Mouse (Mus musculus) forebrain, embryonic 12.5 days (tissue): ENCODE results near the gene Erc2. TPM values are rescaled to one million over a fixed set of nuclear protein-coding genes. Genes with fewer than 3 reads are reported as not detected.

ENCODE experiments used
- ATAC-seq: fragments of 200-750 bp; cut with Nextera tagmentation; 2 replicates; pipeline ENCODE4 v1.8.0; 2017; ENCODE audit warnings: moderate TSS enrichment; ENCODE audit not compliant: low FRiP score
- H3K27ac ChIP-seq: fragments of 300-500 bp; sonication (generic); 2 replicates; pipeline ENCODE4 v1.5.1; 2016; ENCODE audit warnings: mild to moderate bottlenecking
- H3K27me3 ChIP-seq: fragments of 300-500 bp; sonication (generic); 2 replicates; pipeline ENCODE4 v1.6.1; 2016; ENCODE audit warnings: mild to moderate bottlenecking
- H3K36me3 ChIP-seq: fragments of 300-500 bp; sonication (generic); replicated peaks from 2 replicates; pipeline ENCODE4 v1.6.1; 2016; ENCODE audit warnings: mild to moderate bottlenecking
- H3K4me1 ChIP-seq: fragments of 300-500 bp; sonication (generic); 2 replicates; pipeline ENCODE4 v1.6.1; 2016
- H3K4me2 ChIP-seq: fragments of 300-500 bp; sonication (generic); 2 replicates; pipeline ENCODE4 v1.6.1; 2016; ENCODE audit warnings: mild to moderate bottlenecking, moderate library complexity
- H3K4me3 ChIP-seq: fragments of 300-500 bp; sonication (generic); replicated peaks from 2 replicates; pipeline ENCODE4 v1.5.1; 2016; ENCODE audit warnings: mild to moderate bottlenecking
- H3K9ac ChIP-seq: fragments of 300-500 bp; sonication (generic); 2 replicates; pipeline ENCODE4 v1.6.1; 2016; ENCODE audit warnings: mild to moderate bottlenecking
- H3K9me3 ChIP-seq: fragments of 300-500 bp; sonication (generic); 2 replicates; pipeline ENCODE4 v1.6.1; 2016
- WGBS: fragments of 180-500 bp; shearing (Covaris S2); methylation state at CpG from one replicate; pipeline ENCODE4 v1.1.7; 2016; 5-methylcytosine and 5-hydroxymethylcytosine counted together
- polyA plus RNA-seq: library from polyadenylated mRNA; unstranded; fragments of >200 nt; fragmentation: Nextera tagmentation; extraction: Ambion mirVana; gene quantifications from 2 replicates; pipeline ENCODE4 v1.2.1, GENCODE M21; 2016

Gene Erc2
- polyA plus RNA-seq, 1 experiment from 2014 or later: 31.7 TPM

DNA sequence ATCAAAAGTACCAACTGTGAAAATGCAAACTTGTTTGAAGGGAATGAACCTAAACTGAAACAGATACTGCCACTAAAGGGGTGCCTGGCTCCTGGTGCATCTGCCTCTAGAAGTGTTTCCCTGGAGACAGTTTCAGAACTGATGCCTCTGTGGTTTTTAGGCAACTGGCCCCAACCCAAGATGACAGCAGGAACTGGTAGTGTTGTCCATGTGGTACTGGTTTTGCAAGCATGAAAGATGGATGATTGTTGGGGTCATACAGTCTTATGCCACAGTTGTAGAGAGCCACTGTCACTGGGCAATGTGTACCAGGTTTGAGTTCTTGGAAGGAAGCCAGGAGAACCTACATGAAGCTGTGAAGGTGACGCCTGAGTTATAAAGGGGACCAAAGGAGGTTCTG lies 365.2 kb downstream of the Erc2 start:
- Histone ChIP-seq H3K9me3 (no peaks in the 10 kb centered on the region), H3K36me3 (no peaks in the 10 kb centered on the region), H3K4me1 (no peaks in the 10 kb centered on the region), H3K4me2 (no peak overlapping the region), H3K27ac (no peak overlapping the region), H3K4me3 (no peak overlapping the region), H3K27me3 (no peaks in the 10 kb centered on the region), H3K9ac (no peak overlapping the region)
- no peak for ATAC-seq
- WGBS: 95% methylated on average over 1 of the region's 1 CpGs

DNA sequence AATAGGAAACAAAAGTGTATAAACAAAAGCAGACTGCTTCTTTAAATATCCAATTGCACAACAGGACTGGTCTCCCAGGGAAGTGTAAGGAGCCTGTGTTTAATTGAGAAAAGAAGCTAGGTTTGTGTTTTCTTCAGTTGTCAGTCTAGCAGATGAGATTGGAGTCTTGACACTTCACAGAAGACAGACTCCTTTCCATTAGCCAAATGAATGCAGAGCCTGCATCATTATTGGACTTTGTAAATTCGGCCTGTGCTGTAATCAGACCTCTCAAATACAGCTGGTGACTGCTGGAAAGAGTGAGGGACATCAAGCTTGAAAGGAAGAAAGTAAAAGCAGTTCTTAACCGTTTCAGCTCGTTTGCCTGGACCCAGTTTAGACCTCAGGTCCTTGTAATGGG lies 376.3 kb downstream of the Erc2 start:
- Histone ChIP-seq H3K4me3 (no peak overlapping the region), H3K9ac (no peak overlapping the region), H3K4me1 (peaks cover 9% of the 10 kb centered on the region; the same call in 1 of the 2 replicates), H3K27ac (no peak overlapping the region), H3K4me2 (no peak overlapping the region), H3K27me3 (no peaks in the 10 kb centered on the region), H3K36me3 (no peaks in the 10 kb centered on the region), H3K9me3 (no peaks in the 10 kb centered on the region)
- 28% methylated on average over 3 of the region's 3 CpGs for WGBS
- no peak for ATAC-seq

DNA sequence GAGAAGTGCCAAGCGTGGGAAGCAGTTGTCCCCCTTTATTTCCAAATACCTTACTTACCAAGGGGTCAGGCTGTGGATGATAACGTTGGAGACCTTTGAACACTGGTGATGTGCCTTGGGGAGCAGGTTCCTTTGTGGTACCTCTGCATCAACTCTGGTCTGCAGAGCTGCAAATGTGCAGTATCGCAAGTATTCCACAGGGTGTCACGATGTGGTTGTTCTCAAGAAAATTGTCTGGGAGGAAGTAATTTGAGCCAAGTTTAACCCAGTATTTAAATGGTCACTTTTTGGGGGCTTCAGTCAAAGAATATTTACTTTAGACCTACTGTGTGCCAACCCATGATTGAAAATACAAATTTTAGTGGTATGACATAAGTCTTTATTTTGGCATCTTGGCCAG lies 381.8 kb downstream of the Erc2 start:
- Histone ChIP-seq H3K27me3 (no peaks in the 10 kb centered on the region), H3K4me2 (no peak overlapping the region), H3K9ac (no peak overlapping the region), H3K27ac (no peak overlapping the region), H3K4me3 (no peak overlapping the region), H3K36me3 (no peaks in the 10 kb centered on the region), H3K9me3 (no peaks in the 10 kb centered on the region), H3K4me1 (peaks cover 4% of the 10 kb centered on the region)
- no peak for ATAC-seq
- 53% methylated on average over 4 of the region's 4 CpGs for WGBS

DNA sequence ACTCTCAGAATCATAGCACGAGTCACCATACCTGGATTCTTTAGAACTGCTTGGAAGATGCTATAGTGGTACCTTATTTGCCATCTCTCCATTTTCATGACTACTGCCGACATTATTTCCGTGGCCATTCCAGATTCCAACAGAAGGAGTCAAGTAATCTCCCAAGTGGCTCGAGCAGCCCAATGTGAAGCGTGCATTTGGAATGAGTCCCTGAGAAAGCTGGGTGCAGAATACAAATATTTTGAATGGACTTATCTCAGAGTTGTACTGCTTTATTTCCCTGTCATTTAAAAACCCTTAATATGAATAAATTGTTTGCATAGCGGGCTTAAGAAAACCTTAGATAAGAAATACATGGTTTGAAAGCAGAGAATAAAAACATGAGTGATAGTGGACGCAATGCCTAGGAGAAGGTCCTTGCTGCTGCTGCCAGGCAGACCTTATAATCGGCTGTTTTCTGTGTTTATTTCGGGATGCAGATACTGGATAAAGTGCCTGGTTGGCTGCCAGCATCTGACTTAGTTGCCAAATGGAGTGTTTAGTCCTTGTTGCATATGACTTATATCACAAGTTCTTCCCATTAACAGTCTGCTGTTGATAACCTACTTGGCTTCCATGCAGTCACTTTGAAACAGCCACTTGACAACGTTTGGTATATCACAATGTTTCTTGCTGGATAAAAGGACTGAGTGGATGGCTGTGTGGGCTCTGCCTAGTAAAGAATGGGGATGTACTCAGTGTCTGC lies 388.5 kb downstream of the Erc2 start:
- peaks cover 4% of the 10 kb centered on the region for H3K4me1 ChIP-seq
- no peaks in the 10 kb centered on the region for H3K36me3 ChIP-seq

DNA sequence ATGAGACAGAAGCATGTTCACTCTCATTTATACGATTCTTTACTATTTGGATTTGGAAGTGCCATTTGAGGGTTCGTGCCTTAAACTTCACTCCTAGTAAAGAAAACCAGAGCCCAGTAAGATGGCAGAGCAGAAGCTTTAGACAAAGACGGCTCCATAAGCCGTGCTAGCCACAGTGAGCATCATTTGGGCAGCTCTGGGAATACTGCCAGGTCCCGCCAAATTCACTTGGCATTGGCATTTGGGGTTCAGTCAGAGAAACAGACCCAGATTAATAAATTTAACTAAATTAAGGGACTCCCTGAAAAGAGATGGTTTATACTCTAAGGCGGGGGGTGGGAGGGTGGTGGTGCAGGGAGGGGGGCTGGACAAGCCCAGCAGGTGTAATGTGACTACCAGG lies 401.0 kb downstream of the Erc2 start:
- H3K36me3 ChIP-seq: no peaks in the 10 kb centered on the region
- H3K27ac ChIP-seq: no peak overlapping the region
- H3K9ac ChIP-seq: no peak overlapping the region
- no peaks in the 10 kb centered on the region for H3K4me1 ChIP-seq
- no peaks in the 10 kb centered on the region for H3K27me3 ChIP-seq
- no peak overlapping the region for H3K4me3 ChIP-seq
- ATAC-seq: no peak
- H3K9me3 ChIP-seq: no peaks in the 10 kb centered on the region
- WGBS: 74% methylated on average over 6 of the region's 6 CpGs
- no peak overlapping the region for H3K4me2 ChIP-seq

More for the DNA sequence above, 388.5 kb downstream of the Erc2 start:
- Histone ChIP-seq H3K27ac (no peak overlapping the region), H3K9me3 (no peaks in the 10 kb centered on the region), H3K4me2 (no peak overlapping the region), H3K4me3 (no peak overlapping the region), H3K9ac (no peak overlapping the region), H3K27me3 (no peaks in the 10 kb centered on the region)
- WGBS: 88% methylated on average over 10 of the region's 10 CpGs
- no peak for ATAC-seq

DNA sequence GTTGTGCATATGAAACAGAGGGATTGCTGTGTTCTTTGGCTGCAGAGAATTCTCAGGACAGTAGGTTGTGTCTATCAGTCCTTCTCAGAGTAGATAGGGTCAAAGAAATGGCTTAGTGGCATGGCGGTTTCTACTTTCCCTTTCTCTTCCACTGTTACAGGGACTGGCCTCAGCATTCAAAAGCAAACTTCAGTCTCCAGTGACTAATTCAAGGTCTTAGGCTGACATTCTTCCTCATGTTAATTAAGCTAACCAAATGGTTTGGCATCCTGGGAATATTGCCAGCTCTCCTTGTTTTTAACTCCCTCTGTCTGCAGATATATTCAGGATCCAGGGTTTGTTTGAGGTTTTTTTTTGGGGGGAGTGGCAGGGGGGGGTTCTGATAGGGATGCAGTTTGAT lies 408.6 kb downstream of the Erc2 start:
- Histone ChIP-seq H3K36me3 (no peaks in the 10 kb centered on the region), H3K27ac (no peak overlapping the region), H3K9me3 (no peaks in the 10 kb centered on the region), H3K9ac (no peak overlapping the region), H3K27me3 (no peaks in the 10 kb centered on the region), H3K4me1 (peaks cover 3% of the 10 kb centered on the region; the same call in 1 of the 2 replicates), H3K4me3 (no peak overlapping the region), H3K4me2 (no peak overlapping the region)
- 37% methylated on average over 1 of the region's 1 CpGs for WGBS
- ATAC-seq: peak; percentile 69; the same call in 1 of the 2 replicates

DNA sequence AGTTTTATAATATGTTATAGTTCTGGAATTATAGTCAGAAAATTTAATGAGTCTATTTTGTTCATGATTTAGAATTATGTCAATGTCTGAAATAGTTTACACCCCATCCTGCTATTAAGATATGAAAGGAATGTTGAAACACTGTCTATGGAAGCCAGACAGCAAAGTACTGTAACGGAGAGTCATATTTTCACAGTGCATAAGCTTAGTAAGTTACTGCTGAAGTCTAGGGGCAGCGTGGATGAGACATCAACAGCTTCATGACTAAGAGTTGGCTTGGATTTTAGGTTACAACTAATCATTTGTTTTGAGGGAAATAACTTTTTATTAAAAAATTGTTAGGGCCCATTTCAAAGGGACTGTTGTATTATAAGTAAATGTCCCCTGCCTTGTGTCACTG lies 412.8 kb downstream of the Erc2 start:
- ATAC-seq: no peak
- Histone ChIP-seq H3K9me3 (no peaks in the 10 kb centered on the region), H3K27ac (no peak overlapping the region), H3K27me3 (no peaks in the 10 kb centered on the region), H3K4me3 (no peak overlapping the region), H3K36me3 (no peaks in the 10 kb centered on the region), H3K4me1 (peaks cover 3% of the 10 kb centered on the region; the same call in 1 of the 2 replicates), H3K9ac (no peak overlapping the region), H3K4me2 (no peak overlapping the region)
- 83% methylated on average over 2 of the region's 2 CpGs for WGBS

DNA sequence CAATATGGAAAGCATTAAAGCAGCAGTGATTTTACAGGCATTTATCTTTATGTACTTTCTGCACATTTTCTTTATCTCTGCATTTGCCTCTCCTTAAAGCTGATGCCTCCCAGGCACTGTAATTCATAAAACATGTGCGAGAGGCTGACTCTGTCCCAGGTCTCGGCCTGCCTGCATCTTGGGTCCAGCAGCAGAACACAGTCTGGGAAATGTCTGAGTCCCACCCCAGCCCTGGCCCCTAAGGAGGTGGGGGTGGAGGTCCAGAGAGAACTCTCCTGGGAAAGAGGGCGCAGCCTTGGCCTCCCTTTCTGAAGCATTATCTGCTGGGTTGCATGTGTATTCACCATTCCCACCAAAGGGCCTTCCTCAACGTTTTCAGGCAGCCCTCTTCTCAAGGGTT lies 420.9 kb downstream of the Erc2 start:
- Histone ChIP-seq H3K27ac (0 out of 2 replicates have a peak overlapping the region, but pooled peaks have one; percentile 3), H3K4me2 (no peak overlapping the region), H3K4me1 (peaks cover 17% of the 10 kb centered on the region), H3K9me3 (no peaks in the 10 kb centered on the region), H3K36me3 (no peaks in the 10 kb centered on the region), H3K9ac (no peak overlapping the region), H3K27me3 (no peaks in the 10 kb centered on the region), H3K4me3 (no peak overlapping the region)
- WGBS: 60% methylated on average over 4 of the region's 4 CpGs
- no peak for ATAC-seq

DNA sequence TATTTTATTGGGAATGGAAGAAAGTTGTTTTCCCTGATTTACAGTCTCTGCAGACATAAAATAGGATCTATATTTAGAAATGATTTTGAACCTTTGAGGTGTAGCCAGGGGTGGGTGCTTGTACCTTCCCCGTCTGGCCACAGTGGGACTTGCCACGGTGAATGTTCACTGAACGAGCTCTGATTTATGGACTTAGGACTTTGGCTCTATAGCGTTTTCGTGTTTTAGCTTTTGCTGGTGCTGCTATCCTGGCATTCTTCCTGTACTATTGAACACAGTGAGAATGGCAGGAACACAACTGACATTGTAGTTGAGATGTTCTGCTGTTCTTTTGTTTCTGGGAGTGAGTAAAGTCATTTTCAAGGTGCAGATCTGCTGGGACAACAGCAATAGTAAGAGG lies 429.4 kb downstream of the Erc2 start:
- no peak for ATAC-seq
- 90% methylated on average over 5 of the region's 5 CpGs for WGBS
- H3K4me2 ChIP-seq: no peak overlapping the region
- H3K27me3 ChIP-seq: 0 out of 2 replicates have a peak, but pooled peaks cover 7% of the 10 kb centered on the region
- no peak overlapping the region for H3K9ac ChIP-seq
- H3K27ac ChIP-seq: no peak overlapping the region
- H3K36me3 ChIP-seq: no peaks in the 10 kb centered on the region
- H3K9me3 ChIP-seq: no peaks in the 10 kb centered on the region
- H3K4me3 ChIP-seq: no peak overlapping the region
- no peaks in the 10 kb centered on the region for H3K4me1 ChIP-seq

DNA sequence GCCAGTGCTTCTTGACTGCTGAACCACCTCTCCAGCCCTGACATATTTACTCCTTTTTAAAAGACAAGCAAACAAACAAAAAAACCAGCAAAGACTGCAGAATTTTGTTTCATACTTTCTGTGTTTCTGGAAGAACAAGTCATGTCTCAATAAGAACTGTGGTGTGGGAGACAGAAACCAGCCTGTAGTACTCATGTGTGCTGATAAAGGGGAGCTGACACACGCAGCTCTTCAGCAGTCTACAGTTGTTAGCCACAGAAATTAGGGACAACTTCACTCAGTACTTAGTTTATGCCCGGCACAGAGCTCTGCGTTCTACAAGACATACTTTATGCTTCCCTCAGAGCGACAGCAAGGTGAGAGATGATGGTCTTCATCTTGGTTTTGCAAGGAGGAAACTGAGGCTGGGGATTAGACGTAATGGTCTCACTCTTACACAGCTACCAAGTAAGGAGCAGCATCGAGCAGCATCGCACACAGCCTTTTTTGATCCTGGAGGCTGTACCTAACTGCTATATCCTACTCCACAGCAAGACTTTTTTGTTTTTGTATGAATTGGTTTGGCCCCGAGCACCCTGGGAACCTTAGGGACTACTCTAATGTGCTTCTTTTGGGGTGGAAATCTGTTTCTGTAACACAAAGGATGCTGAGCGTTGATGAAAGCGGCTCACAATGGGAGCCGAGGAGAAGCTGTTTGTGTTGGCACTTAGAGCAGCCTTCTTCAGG lies 435.1 kb downstream of the Erc2 start:
- no peak overlapping the region for H3K9ac ChIP-seq
- H3K4me2 ChIP-seq: peak overlapping the region; percentile 31
- no peak overlapping the region for H3K4me3 ChIP-seq
- no peak; the same call in 1 of the 2 replicates for ATAC-seq
- no peaks in the 10 kb centered on the region for H3K9me3 ChIP-seq
- 28% methylated on average over 11 of the region's 11 CpGs for WGBS
- peaks cover 15% of the 10 kb centered on the region for H3K4me1 ChIP-seq
- no peaks in the 10 kb centered on the region for H3K36me3 ChIP-seq
- H3K27me3 ChIP-seq: 0 out of 2 replicates have a peak, but pooled peaks cover 7% of the 10 kb centered on the region
- 0 out of 2 replicates have a peak overlapping the region, but pooled peaks have one; percentile 33 for H3K27ac ChIP-seq

DNA sequence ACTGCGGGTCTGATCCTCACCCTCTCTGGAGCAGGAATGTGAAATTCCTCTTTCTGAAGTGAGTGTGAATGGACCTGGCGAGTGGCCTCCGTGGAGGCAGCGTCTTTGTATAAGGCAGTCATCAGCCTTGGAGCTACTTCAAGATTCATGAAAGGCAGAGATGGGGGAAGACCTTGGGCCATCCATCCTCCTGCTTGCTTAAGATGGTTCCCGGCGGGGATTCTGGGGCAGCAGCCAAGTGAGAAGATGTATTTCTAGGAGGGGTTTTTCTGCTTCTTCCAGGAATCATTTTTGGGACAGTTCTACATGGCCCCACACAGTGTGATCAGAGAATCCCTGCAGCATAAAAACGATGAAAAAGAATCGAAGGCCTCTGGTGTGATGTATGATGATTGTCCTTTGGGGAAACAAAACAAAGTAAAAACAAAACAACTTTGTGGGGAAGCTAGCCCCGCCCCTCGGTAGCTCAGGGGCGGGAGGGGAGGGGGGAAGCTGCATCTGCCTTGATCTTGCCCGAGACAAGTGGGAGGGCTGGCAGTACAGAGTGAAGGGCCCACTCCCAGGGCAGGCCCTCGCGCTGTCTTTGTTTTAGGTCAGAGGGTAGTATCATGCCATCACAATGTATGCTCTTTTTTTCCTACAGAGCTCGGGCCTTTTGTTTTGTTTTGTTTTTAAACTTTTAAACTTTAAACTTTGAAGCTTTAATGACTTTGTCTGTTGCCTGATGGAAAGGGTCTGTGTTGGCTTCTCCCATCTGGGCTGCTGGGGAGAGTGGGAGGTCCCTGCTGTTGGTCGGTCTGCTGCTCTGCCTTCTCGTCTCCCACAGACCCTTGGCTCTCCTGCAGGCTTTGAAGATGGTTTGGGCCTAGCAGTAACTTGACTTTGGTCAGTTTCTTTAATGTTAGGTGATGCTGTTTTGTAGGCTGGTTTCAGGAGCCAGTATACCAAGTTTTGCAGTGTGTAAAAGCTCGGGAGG lies 435.9 kb downstream of the Erc2 start:
- no peak overlapping the region for H3K4me3 ChIP-seq
- peak overlapping the region; percentile 31 for H3K4me2 ChIP-seq
- no peaks in the 10 kb centered on the region for H3K9me3 ChIP-seq
- no peak overlapping the region for H3K9ac ChIP-seq
- 0 out of 2 replicates have a peak, but pooled peaks cover 7% of the 10 kb centered on the region for H3K27me3 ChIP-seq
- ATAC-seq: peak; percentile 89
- WGBS: 11% methylated on average over 18 of the region's 18 CpGs
- H3K36me3 ChIP-seq: no peaks in the 10 kb centered on the region
- H3K4me1 ChIP-seq: peaks cover 15% of the 10 kb centered on the region
- H3K27ac ChIP-seq: 0 out of 2 replicates have a peak overlapping the region, but pooled peaks have one; percentile 33

DNA sequence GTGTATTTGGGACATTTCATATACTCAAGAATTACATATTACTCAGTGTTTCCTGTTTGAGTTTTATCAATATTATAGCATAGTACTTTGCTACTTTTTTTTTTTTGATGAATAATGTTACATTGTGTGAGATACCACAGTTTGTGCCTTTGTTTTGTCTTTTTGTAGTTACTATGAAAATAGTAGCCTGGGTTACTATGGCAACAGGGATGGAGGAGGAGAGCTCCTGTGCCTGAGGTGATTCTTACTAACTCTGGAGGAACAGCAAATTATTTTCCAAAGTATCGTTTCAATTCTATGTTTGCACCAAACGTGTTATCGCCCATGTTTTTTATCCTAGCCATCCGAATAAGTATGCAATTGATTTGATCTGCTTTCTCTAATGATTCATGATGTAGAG lies 438.7 kb downstream of the Erc2 start:
- no peaks in the 10 kb centered on the region for H3K36me3 ChIP-seq
- H3K27ac ChIP-seq: no peak overlapping the region
- WGBS: 76% methylated on average over 4 of the region's 4 CpGs

More for the DNA sequence above, 438.7 kb downstream of the Erc2 start:
- Histone ChIP-seq H3K4me3 (no peak overlapping the region), H3K4me1 (peaks cover 15% of the 10 kb centered on the region), H3K4me2 (no peak overlapping the region), H3K27me3 (0 out of 2 replicates have a peak, but pooled peaks cover 6% of the 10 kb centered on the region), H3K9me3 (no peaks in the 10 kb centered on the region), H3K9ac (no peak overlapping the region)
- no peak for ATAC-seq
